Mouse (Mus musculus) liver, embryonic 14.5 days (tissue): ENCODE measurements around the gene Rmnd5b.
"Not testable (repeated sequence)": the region's sequence is repeated elsewhere in the genome, so short reads cannot be mapped to it uniquely, and the experiment has no call there.

ENCODE experiments used
- CTCF ChIP-seq: IDR thresholded peaks from 2 replicates; pipeline ENCODE4 v1.5.1; 2016; ENCODE audit warnings: antibody characterized with exemption, low read depth, control low read depth
- EP300 ChIP-seq: IDR thresholded peaks from 2 replicates; pipeline ENCODE4 v1.6.1; 2016; ENCODE audit warnings: antibody characterized with exemption, low read depth

GRCm38 (mm10) chr11:51633200-51633599 is 2.5 kb downstream of the Rmnd5b start:
- TF ChIP-seq CTCF, EP300: not testable (repeated sequence)
